Mouse (Mus musculus) adrenal gland, postnatal 14 days (tissue): ENCODE measurements around the gene Prom2. TPM values are rescaled to one million over a fixed set of nuclear protein-coding genes. Genes with fewer than 3 reads are reported as not detected.
A peak's percentile ranks its signal among the peaks of the same experiment; 100 is the strongest.

Experiments
- DNase-seq: peaks from one replicate; pipeline ENCODE4 v3.0.0; 2021; ENCODE audit warnings: mixed read lengths
- total RNA-seq: library from RNA; stranded (reverse); gene quantifications from 2 replicates; pipeline ENCODE4 v1.2.3, GENCODE M21; 2021

Gene Prom2
- total RNA-seq, 1 experiment from 2014 or later = 0.19 TPM

- peak; percentile 79 for DNase-seq
Observed at GRCm38 (mm10) chr2:127484476-127485170, 56.6 kb downstream of the Prom2 start.

GRCm38 (mm10) chr2:127483001-127483400 is 58.3 kb downstream of the Prom2 start:
- DNase-seq = no peak

GRCm38 (mm10) chr2:127482533-127482911 is 58.7 kb downstream of the Prom2 start:
- peak; percentile 57 for DNase-seq

GRCm38 (mm10) chr2:127481841-127482532 is 59.3 kb downstream of the Prom2 start:
- peak; percentile 12 for DNase-seq

- no peak for DNase-seq
Observed at GRCm38 (mm10) chr2:127479763-127480162, 61.5 kb downstream of the Prom2 start.

- no peak for DNase-seq
Observed at GRCm38 (mm10) chr2:127479210-127479609, 62.1 kb downstream of the Prom2 start.

Other genes with a start within 250 kb of the Prom2 start
- gene Dusp2, start 205.3 kb downstream of the Prom2 start, total RNA-seq = 1.9 and 9.9 TPM in 2 replicates
- not detected in 2 replicates for gene Astl, start 202.8 kb downstream of the Prom2 start, total RNA-seq
- 2.6 TPM in 2 replicates for gene Adra2b, start 178.3 kb downstream of the Prom2 start, total RNA-seq
- gene Gpat2, start 116.3 kb downstream of the Prom2 start, total RNA-seq = 0.37 and 0.38 TPM in 2 replicates
- 48.1 and 48.5 TPM in 2 replicates for gene Fahd2a, start 96.9 kb downstream of the Prom2 start, total RNA-seq
- gene Kcnip3, start 19.4 kb downstream of the Prom2 start, total RNA-seq = 5.1 and 5.3 TPM in 2 replicates
- gene Zfp661, start 45.6 kb upstream of the Prom2 start, total RNA-seq = 2.8 and 4.1 TPM in 2 replicates
- 131 and 139 TPM in 2 replicates for gene Mrps5, start 45.8 kb upstream of the Prom2 start, total RNA-seq
- 5.9 and 6.0 TPM in 2 replicates for gene Mal, start 115.2 kb upstream of the Prom2 start, total RNA-seq
- 2.2 and 2.5 TPM in 2 replicates for gene Mall, start 188.5 kb upstream of the Prom2 start, total RNA-seq
- gene Nphp1, start 247.4 kb upstream of the Prom2 start, total RNA-seq = 18.7 and 20.9 TPM in 2 replicates